Mouse (Mus musculus) spleen, adult 12 weeks (tissue): ENCODE results near the gene Dnajb1.
A peak's percentile ranks its signal among the peaks of the same experiment; 100 is the strongest.

ENCODE experiments used
- DNase-seq: peaks from one replicate; pipeline ENCODE4 v3.0.0; 2022; ENCODE audit warnings: low spot score

Gene Dnajb1

GRCm38 (mm10) chr8:83611921-83612320, 3.9 kb downstream of the Dnajb1 start:
- DNase-seq: no peak

GRCm38 (mm10) chr8:83613695-83614094, 5.7 kb downstream of the Dnajb1 start:
- no peak for DNase-seq

GRCm38 (mm10) chr8:83616625-83617024, 8.6 kb downstream of the Dnajb1 start:
- DNase-seq: no peak

GRCm38 (mm10) chr8:83617111-83617510, 9.1 kb downstream of the Dnajb1 start:
- DNase-seq: no peak

- DNase-seq: no peak
These were observed 10.6 kb downstream of the Dnajb1 start for GRCm38 (mm10) chr8:83618566-83618965.

DNA sequence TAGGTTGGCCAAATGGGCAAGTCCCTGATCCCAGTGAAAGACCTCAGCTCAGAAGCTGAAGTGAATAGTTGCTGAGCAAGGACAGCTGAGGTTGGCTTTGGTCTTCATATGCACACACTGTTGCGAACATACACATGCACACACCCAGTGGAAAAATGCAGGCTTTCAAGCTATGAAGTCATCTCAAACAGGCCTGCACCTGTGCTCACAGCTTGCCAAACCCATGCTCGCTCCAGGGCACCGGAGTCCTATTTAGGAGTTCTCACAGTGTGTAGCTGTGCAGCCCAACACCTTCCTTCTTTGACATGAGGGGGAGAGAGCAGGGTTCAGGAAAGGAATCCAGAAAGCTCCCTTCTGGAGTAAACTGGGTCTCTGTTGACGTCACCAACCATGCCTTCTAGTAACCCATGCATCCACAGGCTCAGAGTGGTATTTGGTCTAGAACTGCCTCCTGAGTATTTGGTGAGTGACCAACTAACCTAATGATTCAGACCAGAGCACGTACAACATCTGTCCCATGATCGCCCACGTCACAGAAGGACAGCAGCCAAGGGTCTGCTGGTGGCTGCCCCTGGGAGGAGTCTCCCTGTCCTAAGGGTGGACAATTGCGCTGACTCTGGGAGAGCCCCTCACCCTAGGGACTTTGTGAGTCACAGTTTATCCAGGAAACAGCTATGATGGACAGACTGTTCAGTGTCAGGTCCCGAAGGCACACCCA, 11.7 kb downstream of the Dnajb1 start:
- DNase-seq: no peak

GRCm38 (mm10) chr8:83621691-83622388, 13.8 kb downstream of the Dnajb1 start:
- no peak for DNase-seq

- peak; percentile 75 for DNase-seq
These were observed 14.5 kb downstream of the Dnajb1 start for GRCm38 (mm10) chr8:83622389-83622989.

- DNase-seq: no peak
These were observed 15.6 kb downstream of the Dnajb1 start for GRCm38 (mm10) chr8:83623549-83623948.

- DNase-seq: no peak
These were observed 16.7 kb downstream of the Dnajb1 start for GRCm38 (mm10) chr8:83624739-83625138.

- DNase-seq: no peak
These were observed 17.8 kb downstream of the Dnajb1 start for GRCm38 (mm10) chr8:83625676-83626299.

- no peak for DNase-seq
These were observed 24.2 kb downstream of the Dnajb1 start for GRCm38 (mm10) chr8:83632083-83632707.

DNA sequence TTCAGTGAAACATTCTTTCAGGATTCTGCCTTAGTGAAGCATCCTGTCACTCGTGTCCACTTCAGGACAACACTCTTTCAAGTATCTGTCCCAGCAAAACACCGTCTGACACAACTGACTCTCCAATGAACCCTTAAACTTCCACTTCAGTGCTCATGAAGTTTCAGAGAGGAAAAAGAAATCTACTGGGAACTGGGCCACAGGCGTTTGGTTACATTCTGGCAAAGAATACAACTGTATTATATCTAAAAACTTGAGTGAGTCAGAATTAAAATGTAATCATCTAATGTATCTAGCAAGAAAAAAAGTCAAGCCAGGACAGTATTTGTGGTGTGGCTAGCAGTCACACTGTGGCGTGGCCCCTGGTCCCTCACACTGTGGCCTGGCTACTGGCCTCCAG, 30.9 kb downstream of the Dnajb1 start:
- no peak for DNase-seq

DNA sequence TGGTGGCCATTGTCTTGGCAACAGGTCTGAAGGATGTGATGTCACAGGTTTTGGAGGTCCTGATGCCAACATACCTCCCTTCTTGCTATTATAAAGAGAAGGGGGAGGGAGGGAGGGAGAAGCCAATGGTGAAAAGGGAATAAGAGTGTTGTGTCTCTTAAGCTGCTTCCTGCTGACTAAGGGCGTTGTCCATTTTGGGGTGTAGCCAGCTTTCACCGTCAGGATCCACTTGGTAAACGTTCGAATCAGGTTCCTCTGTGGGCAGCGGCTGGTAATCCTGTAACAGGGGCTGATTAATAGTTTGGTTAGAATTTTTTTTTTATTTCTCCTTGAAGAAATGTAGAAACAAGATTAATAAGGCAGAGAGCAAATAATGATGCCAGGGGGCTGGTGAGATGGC, 31.7 kb downstream of the Dnajb1 start:
- DNase-seq: no peak

DNA sequence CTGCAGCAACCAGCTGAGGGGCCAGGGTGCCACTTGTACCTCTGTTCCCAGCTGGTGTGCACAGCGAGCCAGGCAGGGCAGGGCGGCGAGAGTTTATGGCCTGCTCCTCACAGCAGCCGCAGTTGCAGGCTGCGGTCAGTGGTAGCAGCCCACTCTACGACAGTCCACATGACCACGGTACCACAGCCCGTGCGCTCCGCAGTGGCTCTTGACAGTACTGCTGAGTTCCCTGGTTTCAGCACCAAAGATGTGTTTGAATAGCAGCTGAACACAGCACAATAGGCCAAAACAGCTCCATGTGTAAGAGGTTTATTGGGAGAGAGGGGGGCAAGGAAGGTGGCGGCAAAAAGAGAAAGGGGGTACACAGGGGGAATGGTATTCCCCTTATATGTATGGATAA, 39.5 kb downstream of the Dnajb1 start:
- no peak for DNase-seq

DNA sequence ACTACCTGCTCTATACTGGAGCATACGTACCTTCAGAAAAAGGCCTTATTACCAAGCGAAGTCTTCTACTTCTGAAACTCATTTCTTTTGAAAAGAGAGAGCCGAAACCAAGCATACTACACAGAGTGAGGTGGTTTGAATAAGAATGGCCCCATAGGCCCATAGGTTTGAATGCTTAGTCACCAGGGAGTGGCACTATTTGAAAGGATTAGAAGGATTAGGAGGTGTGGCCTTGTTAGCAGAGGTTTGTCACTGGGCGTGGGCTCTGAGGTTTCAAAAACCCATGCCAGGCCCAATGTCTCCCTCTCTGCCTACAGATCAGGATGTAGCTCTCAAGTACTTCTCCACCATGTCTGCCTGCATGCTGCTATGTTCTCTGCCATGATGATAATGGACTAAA, 40.0 kb downstream of the Dnajb1 start:
- no peak for DNase-seq

DNA sequence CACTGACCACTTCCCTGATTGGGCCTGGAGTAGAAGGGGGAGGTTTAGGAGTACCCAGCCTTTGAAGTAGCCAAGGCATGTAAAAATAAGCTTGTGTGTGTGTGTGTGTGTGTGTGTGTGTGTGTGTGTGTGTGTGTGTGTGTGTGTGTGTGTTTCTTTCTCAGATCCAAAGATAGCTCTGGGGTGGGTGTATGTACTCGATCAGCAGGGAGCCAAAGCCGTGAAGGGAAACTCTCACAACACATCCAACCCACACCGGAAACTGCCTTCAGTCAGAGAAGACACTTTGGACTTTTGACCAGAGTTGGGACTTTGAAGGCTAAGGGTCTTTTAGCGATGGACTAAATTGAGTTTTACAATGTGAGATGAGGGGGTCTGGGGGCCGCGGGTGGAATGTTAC, 41.7 kb downstream of the Dnajb1 start:
- no peak for DNase-seq

- DNase-seq: peak; percentile 89
These were observed 44.2 kb downstream of the Dnajb1 start, which contains the start of gene Gipc1 for GRCm38 (mm10) chr8:83652030-83652743. TSS of gene Gipc1 (plus strand) at chr8:83652677.

DNA sequence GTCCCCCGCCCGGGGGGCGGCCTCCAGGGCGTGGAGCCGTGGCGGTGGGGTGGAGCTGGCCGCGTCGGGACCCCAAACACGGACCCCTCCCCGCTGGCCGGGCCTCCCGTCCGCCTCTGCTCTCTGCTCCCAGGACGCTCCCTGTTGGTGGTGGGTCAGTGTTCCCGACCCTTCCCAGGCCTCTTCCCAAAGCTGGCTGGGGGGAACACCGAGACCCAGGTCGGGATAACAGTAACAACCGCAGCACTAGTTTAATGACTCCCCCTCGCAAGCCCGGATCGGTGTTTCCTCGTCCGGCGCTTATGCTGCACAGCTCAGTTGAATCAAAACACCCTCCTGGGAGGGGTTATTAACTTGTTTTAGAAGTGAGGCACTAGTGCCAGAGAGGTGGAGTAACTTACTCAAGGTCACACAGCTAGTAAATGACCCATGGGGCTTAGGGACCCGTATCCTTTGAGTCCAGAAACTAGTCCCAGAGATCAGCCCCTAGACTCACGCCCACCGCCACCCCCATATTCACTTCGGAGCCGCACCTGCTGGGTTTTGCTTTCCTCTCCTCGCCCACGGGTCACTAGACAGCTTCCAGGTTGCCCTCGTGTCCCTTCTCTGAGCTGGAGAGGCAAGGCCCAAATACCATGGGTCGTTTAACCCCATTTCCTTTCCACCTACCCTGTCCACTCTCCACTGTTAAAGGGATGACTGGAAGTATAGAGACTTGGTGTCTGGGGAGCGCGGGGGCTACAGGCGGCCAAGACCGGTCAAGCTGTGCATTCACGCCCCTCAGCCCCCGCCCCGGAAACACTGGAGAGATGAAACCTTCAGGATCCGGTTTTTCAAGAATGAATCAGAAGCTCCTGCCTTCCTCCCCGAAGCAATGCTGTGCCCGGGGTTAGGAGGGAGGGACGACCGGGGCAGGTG, 45.0 kb downstream of the Dnajb1 start:
- no peak for DNase-seq

DNA sequence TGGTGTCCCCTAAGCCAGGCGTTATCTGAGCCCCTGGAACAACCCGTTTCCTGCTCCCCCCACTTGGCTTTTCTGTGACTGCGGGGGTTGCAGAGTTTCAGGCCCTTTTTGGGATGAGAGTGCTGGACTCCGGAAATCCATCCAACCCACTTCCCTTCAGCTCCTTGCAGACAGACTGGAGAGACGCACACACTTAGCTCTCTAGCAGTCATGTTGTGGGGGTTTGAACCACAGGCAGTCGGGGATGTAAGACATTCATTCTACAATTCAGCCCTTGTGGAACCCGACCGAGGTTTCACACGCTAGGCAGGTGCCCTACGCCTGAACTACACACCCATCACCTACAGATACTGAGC, 45.6 kb downstream of the Dnajb1 start:
- DNase-seq: no peak

- no peak for DNase-seq
These were observed 46.7 kb downstream of the Dnajb1 start for GRCm38 (mm10) chr8:83654725-83655124.
